Mouse (Mus musculus): Measurements from ENCODE around the gene Tmem97. TPM values are rescaled to one million over a fixed set of nuclear protein-coding genes. Genes with fewer than 3 reads are reported as not detected.

Gene Tmem97
- polyA plus RNA-seq (2017; shearing (Covaris generic)): 17.7 TPM

GRCm38 (mm10) chr11:78550168-78551058, at the start of gene Tmem97:
Gene Tmem97 (minus strand): TSS chr11:78550777.

DNA sequence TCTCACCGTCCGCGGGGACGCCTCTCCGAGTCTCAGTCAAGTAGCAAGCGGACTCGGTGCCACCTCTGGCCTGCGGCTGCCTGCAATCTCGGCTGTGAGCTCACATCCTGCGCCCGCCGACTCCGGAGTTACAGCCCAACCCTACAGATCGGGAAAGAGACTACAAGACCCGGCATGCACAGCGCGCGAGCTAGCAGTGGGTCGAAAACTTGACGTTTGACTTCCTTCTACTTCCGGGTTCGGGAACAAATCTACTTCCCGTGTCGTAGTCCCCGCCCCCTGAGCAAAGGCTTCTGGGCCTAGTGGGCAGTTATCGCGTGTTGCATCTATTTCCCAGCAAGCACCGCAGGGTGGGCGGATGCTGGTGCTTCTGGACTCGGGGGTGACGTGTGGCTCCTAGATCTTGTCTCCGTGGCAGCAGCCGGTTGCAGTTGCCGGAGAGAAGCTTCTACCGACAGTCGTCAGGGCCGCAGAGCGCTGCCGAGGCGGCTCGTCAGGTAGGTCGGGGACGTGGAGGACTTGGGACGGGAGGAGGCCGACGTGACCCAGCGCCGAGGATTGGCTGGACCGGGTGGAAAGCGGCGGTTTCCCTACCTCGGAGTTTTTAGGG, 14.4 kb downstream of the Tmem97 start, which contains the start of the genes Tnfaip1 and Ift20:
TSS of gene Tnfaip1 (minus strand) at position 253 of the 610 bp plus-strand sequence.
TSS of gene Ift20 (plus strand) at position 282 of the 610 bp plus-strand sequence.

GRCm38 (mm10) chr11:78512025-78512957, 38.3 kb downstream of the Tmem97 start, which contains the start of the genes Tmem199 and Poldip2:
Gene Tmem199 (minus strand): TSS chr11:78512172.
Gene Poldip2 (plus strand): TSS chr11:78512193.

DNA sequence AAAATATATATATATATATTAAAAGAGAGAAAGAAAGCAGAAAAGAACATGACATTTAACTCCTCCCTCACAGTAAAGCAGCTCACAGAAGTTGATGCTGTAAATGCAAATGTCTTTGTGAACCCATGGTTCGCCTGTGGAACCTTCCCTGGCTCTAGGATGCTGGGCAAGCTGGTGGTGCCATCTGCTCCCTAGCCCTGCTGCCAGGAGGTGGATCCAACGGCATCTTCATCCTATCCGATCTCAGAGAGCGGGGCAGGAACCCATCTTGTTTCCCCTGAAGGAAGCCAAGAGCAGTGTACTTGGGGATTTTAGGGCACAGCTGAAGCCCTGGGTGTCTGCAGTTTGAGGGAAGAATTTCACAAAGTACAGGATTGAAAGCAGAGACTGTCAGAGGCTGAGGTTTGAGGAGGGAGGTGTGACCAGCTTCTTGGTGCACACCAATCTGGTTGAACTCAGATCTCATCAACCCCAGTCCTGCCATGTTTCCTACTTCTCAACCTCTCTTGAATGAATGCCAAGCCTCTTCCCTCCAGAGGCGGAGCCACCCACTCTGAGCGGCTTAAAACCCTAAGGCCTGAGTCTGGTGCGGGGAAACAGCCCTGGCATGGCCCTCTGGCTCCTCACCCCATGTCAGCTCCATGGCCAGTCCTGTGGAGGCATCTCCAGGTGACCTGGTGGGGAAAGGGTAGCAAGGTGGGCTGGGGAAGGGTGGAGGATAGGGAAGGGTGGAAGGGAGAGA, 47.5 kb downstream of the Tmem97 start, which contains the start of gene Sebox:
TSS of gene Sebox (plus strand) at position 539 of the 742 bp plus-strand sequence.

GRCm38 (mm10) chr11:78499004-78499403, 51.6 kb downstream of the Tmem97 start, which contains the start of gene Vtn:
Gene Vtn (plus strand): TSS chr11:78499091.

GRCm38 (mm10) chr11:78497544-78498522, 52.7 kb downstream of the Tmem97 start, which contains the start of gene Sarm1:
Gene Sarm1 (minus strand): TSS chr11:78497754.

Other genes starting within 250 kb of the Tmem97 start
- 1.2 TPM for gene Spag5, start 249.2 kb downstream of the Tmem97 start, polyA plus RNA-seq (2017; shearing (Covaris generic))
- 3.8 TPM for gene Aldoc, start 227.8 kb downstream of the Tmem97 start, polyA plus RNA-seq (2017; shearing (Covaris generic))
- gene Pigs, start 222.4 kb downstream of the Tmem97 start, polyA plus RNA-seq (2017; shearing (Covaris generic)): 65.6 TPM
- gene Unc119, start 207.3 kb downstream of the Tmem97 start, polyA plus RNA-seq (2017; shearing (Covaris generic)): 30.0 TPM
- gene Foxn1, start 164.2 kb downstream of the Tmem97 start, polyA plus RNA-seq (2017; shearing (Covaris generic)): not detected
- not detected for gene Slc13a2, start 128.6 kb downstream of the Tmem97 start, polyA plus RNA-seq (2017; shearing (Covaris generic))
- gene Slc46a1, start 85.1 kb downstream of the Tmem97 start, polyA plus RNA-seq (2017; shearing (Covaris generic)): 1.0 TPM
- 1.8 TPM for gene Sarm1, start 53.0 kb downstream of the Tmem97 start, polyA plus RNA-seq (2017; shearing (Covaris generic))
- not detected for gene Vtn, start 51.7 kb downstream of the Tmem97 start, polyA plus RNA-seq (2017; shearing (Covaris generic))
- gene Sebox, start 47.3 kb downstream of the Tmem97 start, polyA plus RNA-seq (2017; shearing (Covaris generic)): not detected
- 16.0 TPM for gene Tmem199, start 38.6 kb downstream of the Tmem97 start, polyA plus RNA-seq (2017; shearing (Covaris generic))
- gene Poldip2, start 38.6 kb downstream of the Tmem97 start, polyA plus RNA-seq (2017; shearing (Covaris generic)): 31.8 TPM
- 11.7 TPM for gene Tnfaip1, start 14.4 kb downstream of the Tmem97 start, polyA plus RNA-seq (2017; shearing (Covaris generic))
- gene Ift20, start 14.4 kb downstream of the Tmem97 start, polyA plus RNA-seq (2017; shearing (Covaris generic)): 50.3 TPM
- 10.0 TPM for gene Nlk, start 146.6 kb upstream of the Tmem97 start, polyA plus RNA-seq (2017; shearing (Covaris generic))
- gene Ccnq, start 201.0 kb upstream of the Tmem97 start, polyA plus RNA-seq (2017; shearing (Covaris generic)): 17.2 TPM